Mouse (Mus musculus): ENCODE measurements around the gene Ephb2.
A peak's percentile ranks its signal among the peaks of the same experiment; 100 is the strongest.

The Ephb2 gene

GRCm38 (mm10) chr4:136834815-136835620, 770 bp downstream of the Ephb2 start:
- DNase-seq: no peak

DNA sequence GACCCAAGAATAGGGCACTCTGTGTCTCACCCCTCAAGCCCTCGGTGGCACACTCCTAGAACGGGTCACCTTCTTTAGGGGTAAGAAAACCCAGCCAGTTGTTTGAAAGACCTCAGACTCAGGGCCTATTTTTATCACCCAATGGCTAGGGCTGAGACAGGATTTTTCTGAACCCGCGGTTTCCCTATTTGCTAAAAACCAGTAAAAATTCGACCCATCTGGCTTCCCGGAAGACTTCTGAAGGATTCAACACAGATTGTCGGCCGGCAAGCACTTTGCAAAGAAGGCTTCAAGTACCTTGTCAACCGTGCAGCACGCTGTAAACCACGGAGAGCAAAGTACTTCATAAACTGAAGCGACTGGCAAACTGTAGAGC, 1.4 kb downstream of the Ephb2 start:
- no peak for DNase-seq

DNA sequence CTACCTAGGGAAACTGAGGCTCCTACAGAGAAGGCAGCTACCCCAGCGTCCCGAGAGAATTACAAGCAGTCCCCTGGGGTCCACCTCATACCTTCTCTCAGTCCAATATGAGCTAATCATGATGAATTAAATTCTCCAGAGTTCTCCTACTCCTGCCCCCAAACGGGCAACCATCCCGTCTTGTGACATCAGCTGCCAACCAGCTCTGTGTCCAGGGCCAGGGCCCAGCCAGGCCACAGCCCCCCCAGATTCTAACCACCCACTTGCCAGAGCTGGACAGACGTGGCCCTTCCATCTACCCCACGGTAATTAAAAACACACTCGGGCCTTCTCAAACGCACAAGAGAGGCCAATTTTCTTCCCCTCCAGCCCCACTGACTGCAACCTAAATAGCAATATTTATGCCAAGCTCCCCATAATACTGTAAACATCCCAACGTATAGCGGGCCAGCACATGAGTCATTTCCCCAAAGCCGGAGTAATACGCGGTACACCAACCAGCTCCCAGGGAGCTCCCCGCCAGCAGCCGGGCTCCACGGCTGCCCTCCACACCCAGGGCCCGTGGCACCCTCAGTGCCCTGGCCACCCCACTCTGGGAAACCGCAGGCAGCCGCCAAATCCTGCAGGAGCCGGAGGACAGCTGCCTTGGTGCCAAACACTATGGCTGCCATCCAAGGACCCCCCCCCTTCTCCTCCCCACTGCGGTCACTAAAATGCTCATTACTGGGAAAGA, 2.0 kb downstream of the Ephb2 start:
- no peak for DNase-seq

- DNase-seq: no peak
Measured at GRCm38 (mm10) chr4:136832559-136833232, 3.1 kb downstream of the Ephb2 start.

DNA sequence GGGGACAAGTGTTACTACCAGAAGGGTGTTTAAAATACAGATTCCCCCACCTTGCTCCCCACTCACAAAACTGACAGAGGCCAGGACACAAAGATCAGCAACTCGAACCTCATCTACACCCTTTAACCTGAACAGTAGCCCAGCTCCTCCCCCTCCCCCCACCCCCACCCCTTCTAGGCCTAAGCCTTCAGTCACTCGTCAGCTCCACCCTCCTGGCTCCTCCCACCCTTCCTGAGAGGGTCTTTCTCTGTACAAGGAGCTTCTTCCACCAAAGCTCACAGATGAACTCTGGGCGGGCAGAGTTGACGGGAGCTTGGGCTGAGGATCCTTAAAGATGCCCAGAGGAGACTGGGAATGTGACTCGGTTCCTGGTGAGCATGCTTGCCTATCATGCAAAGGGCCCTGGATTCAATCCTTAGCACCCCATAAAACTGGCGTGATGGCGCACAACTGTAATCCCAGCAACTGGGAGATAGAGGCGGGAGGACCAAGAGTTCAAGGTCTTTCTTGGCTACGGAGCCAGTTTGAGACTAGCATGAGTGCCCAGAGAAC, 5.4 kb downstream of the Ephb2 start:
- no peak for DNase-seq

GRCm38 (mm10) chr4:136829837-136830236, 6.0 kb downstream of the Ephb2 start:
- no peak for DNase-seq

GRCm38 (mm10) chr4:136828664-136829569, 6.9 kb downstream of the Ephb2 start:
- DNase-seq: no peak

- no peak for DNase-seq
Measured at GRCm38 (mm10) chr4:136824935-136825552, 10.7 kb downstream of the Ephb2 start.

GRCm38 (mm10) chr4:136820069-136820522, 15.7 kb downstream of the Ephb2 start:
- DNase-seq: no peak

DNA sequence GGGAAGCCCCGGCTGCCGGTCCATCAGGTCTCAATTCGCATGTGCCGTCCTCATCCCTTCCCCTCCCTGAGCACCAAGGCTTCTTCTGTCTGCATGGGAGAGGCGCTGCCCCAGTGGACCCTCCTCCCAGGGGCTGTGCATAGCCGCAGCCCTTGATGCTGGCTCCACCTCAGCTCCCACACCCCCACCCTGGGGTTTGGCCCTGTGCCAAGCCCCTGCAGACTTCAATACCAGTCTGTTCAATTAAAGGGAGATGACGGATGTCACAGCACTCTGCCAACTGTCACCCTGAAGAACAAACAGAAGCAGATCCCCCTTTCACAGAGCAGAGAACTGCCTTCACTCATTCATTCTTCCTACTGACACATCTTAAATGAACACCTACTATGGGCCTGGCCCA, 19.1 kb downstream of the Ephb2 start:
- DNase-seq: no peak

DNA sequence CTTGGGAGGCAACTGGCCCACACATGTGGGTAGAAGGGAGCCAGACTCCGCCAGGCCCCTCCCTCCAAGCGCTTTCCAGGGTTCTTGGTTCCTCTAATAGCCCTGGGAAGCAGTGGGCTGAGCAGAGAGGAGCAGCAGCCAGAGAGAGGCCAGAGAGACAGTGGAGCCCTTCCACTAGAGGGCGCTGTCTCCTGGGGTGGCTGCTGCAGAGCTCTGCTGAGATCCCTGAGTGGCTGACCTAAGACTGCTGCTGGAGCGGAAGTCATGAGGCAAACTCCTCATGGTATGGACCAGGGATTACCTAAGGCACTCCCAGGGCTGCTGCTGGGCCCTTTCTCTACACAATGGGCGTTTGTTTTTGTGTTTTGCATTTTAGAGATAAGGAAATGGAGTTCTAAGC, 20.4 kb downstream of the Ephb2 start:
- DNase-seq: no peak

GRCm38 (mm10) chr4:136812543-136812942, 23.2 kb downstream of the Ephb2 start:
- no peak for DNase-seq

- no peak for DNase-seq
Measured at GRCm38 (mm10) chr4:136811596-136811995, 24.2 kb downstream of the Ephb2 start.

GRCm38 (mm10) chr4:136808478-136808877, 27.3 kb downstream of the Ephb2 start:
- DNase-seq: no peak

- DNase-seq: no peak
Measured at GRCm38 (mm10) chr4:136807448-136808009, 28.3 kb downstream of the Ephb2 start.

- no peak for DNase-seq
Measured at GRCm38 (mm10) chr4:136806254-136806653, 29.5 kb downstream of the Ephb2 start.

DNA sequence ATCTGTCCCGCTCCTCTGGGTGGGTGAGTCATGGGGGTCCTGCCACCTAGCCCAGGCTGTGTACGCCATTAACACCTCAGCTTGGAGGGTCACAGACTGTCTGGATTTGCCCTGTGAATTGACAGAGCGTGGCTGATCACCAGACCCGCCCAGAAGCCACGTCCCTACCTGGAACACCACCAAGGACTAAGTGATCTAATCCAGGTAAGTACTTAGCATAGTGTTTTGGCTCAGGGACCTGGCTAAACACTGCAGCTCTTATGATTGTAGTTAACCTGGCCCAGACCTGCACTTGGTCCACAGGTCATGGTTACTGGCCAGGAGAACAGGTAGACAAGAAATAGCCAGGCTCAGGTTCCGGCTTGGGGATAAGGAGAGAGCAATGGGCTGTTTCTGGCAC, 31.4 kb downstream of the Ephb2 start:
- no peak for DNase-seq

- DNase-seq: peak; percentile 13
Measured at GRCm38 (mm10) chr4:136802446-136802845, 33.3 kb downstream of the Ephb2 start.

DNA sequence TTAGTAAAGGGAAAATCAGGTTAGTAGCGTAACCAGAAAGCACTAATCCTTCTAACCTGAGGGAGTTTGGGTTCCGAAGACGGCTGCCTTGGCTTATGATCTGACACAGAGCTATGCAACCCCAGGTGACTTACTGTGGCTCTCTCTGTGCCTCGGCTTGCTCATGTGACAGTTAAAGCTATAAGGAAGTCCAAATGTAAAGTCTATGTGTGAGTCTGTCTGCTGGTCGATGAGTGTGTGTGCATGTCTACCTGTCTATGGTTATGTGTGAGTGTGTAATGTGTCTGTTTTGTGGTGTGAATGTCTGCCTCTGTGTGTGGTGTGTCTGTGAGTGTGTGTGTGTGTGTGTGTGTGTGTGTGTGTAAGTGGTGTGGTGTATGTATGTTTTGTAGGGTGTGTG, 33.8 kb downstream of the Ephb2 start:
- no peak for DNase-seq

GRCm38 (mm10) chr4:136801463-136801862, 34.3 kb downstream of the Ephb2 start:
- no peak for DNase-seq

DNA sequence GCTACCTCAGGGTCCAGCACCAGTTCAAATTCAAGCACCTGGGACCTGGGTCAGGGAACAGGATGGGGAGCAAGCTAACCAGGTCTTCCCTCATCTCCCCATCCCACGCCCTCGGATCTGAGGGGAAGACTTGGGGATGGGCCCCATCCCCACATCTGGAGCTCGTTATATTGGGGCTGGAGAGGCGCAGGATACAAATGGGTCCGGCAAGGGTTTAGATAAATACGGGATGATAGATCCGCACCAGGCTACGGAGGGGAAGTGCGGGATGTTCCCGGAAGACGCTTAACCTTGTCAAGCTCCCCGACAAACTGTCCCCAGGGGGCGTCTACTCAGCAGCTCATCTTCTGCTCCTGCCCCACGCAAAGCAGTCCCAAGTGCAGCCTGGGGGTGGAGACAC, 35.4 kb downstream of the Ephb2 start:
- DNase-seq: no peak
